Mouse (Mus musculus) forebrain, embryonic 16.5 days (tissue): Measurements from ENCODE around the gene Elf1. TPM values are rescaled to one million over a fixed set of nuclear protein-coding genes. Genes with fewer than 3 reads are reported as not detected.

Experiments used
- ATAC-seq: fragments of 200-750 bp; cut with Nextera tagmentation; 2 replicates; pipeline ENCODE4 v1.8.0; 2017; ENCODE audit warnings: mild to moderate bottlenecking, moderate library complexity
- H3K27ac ChIP-seq: fragments of 300-500 bp; sonication (generic); 2 replicates; pipeline ENCODE4 v1.5.1; 2014; ENCODE audit warnings: low read length, control low read depth
- H3K27me3 ChIP-seq: fragments of 300-500 bp; sonication (generic); replicated peaks from 2 replicates; pipeline ENCODE4 v1.6.1; 2014; ENCODE audit warnings: low read length; ENCODE audit not compliant: control insufficient read depth, insufficient read depth
- H3K36me3 ChIP-seq: fragments of 300-500 bp; sonication (generic); 2 replicates; pipeline ENCODE4 v1.6.1; 2014; ENCODE audit not compliant: control insufficient read depth, insufficient read depth
- H3K4me1 ChIP-seq: fragments of 300-500 bp; sonication (generic); replicated peaks from 2 replicates; pipeline ENCODE4 v1.6.1; 2014; ENCODE audit warnings: low read length; ENCODE audit not compliant: control insufficient read depth, insufficient read depth
- H3K4me2 ChIP-seq: fragments of 300-500 bp; sonication (generic); 2 replicates; pipeline ENCODE4 v1.6.1; 2014; ENCODE audit warnings: mild to moderate bottlenecking, low read length, control low read depth
- H3K4me3 ChIP-seq: fragments of 300-500 bp; sonication (generic); replicated peaks from 2 replicates; pipeline ENCODE4 v1.5.1; 2014; ENCODE audit warnings: mild to moderate bottlenecking, low read length, control low read depth
- H3K9ac ChIP-seq: fragments of 300-500 bp; sonication (generic); replicated peaks from 2 replicates; pipeline ENCODE4 v1.6.1; 2014; ENCODE audit warnings: low read depth, low read length, control low read depth
- H3K9me3 ChIP-seq: fragments of 300-500 bp; sonication (generic); 2 replicates; pipeline ENCODE4 v1.6.1; 2016; ENCODE audit warnings: low read length; ENCODE audit not compliant: control insufficient read depth
- WGBS: fragments of 180-500 bp; shearing (Covaris S2); extraction: QIAGEN DNeasy Blood & Tissue Kit; methylation state at CpG from one replicate; pipeline ENCODE4 v1.1.7; 2014; 5-methylcytosine and 5-hydroxymethylcytosine counted together
- polyA plus RNA-seq: library from polyadenylated mRNA; unstranded; fragments of >200 nt; fragmentation: Nextera tagmentation; extraction: Ambion mirVana; gene quantifications from 2 replicates; pipeline ENCODE4 v1.2.1, GENCODE M21; 2015

Elf1 gene
- polyA plus RNA-seq, 1 experiment from 2014 or later: 2.7 TPM

DNA sequence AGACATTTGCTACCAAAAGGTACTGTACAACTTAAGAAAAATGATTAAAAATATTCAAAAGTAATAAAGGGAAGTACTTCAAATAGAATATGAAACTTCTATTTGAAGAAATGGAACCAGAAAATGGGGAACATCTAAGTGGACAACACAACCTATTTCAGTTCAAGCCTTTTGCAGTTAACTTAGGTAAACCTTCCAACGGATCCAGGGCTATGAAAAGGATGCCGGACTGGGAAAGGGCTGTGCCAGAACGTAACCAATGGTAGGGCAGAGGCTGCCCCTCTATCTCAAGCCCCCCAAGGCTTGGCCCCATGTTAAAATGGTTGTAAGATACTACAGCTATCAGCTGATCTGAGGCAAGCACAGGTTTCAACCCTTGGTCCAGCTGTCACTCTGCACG is 20.0 kb upstream of the Elf1 start:
- H3K27me3 ChIP-seq: no peaks in the 10 kb centered on the region
- peaks cover 19% of the 10 kb centered on the region for H3K36me3 ChIP-seq
- no peak overlapping the region for H3K4me2 ChIP-seq
- no peak overlapping the region for H3K9ac ChIP-seq
- no peak overlapping the region for H3K4me3 ChIP-seq
- no peaks in the 10 kb centered on the region for H3K9me3 ChIP-seq
- 92% methylated on average over 4 of the region's 4 CpGs for WGBS
- ATAC-seq: no peak
- no peaks in the 10 kb centered on the region for H3K4me1 ChIP-seq
- no peak overlapping the region for H3K27ac ChIP-seq

DNA sequence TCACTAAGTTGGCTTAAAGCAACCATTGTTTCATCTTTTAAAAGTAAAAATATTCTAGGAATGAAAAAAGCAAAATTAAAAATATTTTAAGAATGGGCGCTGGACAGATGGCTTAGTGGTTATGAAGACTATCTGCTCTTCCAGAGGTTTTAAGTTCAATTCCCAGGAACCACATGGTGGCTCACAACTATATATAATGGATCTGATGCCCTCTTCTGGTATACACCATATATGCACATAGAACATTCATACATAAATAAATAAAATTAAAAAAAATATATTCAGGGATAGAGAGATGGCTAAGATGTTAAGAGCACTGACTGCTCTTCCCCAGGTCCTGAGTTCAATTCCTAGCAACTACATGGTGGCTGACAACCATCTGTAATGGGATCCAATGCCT is 15.4 kb upstream of the Elf1 start:
- peaks cover 39% of the 10 kb centered on the region for H3K36me3 ChIP-seq
- no peak overlapping the region for H3K9ac ChIP-seq
- no peaks in the 10 kb centered on the region for H3K9me3 ChIP-seq
- no peaks in the 10 kb centered on the region for H3K27me3 ChIP-seq
- H3K4me1 ChIP-seq: no peaks in the 10 kb centered on the region
- H3K4me3 ChIP-seq: no peak overlapping the region
- 96% methylated on average over 1 of the region's 1 CpGs for WGBS
- H3K4me2 ChIP-seq: no peak overlapping the region
- no peak overlapping the region for H3K27ac ChIP-seq
- ATAC-seq: no peak

DNA sequence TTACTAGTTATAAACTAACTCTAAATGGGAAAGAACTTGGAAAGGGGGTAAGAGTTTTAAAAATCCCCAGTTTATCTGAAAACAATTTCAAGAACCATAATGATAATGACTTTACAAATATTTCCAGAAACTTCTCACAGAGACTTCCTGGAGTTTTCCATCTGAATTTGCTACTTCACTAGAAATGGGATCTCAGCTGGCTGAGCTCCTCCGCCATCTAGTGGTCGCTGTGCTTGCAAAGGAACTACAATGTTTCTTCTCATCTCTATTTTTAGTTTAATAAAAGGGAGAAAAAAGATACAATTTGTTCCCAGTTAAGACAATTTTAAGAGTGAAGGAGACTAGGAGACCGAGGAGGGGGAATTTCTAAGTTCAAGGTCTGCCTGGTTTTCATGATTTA is 13.4 kb upstream of the Elf1 start:
- no peak overlapping the region for H3K4me3 ChIP-seq

DNA sequence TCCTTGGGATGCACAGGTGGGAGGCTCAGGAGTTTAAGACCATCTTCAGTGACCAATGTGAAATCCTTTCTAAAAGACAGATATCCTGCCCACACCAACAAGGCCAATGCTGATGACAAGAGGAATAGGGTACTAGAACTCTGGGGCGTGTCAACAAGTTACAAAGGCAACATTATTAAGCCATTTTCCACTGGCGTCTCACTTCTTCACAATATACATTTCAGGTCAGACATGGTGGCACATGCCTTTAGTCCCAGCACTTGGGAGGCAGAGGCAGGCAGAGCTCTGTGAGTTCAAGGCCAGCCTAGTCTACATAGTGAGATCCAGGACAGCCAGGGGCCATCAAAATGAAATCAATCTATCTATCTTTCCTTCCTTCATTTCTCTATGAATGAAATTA is 7.6 kb upstream of the Elf1 start:
- H3K4me2 ChIP-seq: no peak overlapping the region
- H3K27me3 ChIP-seq: no peaks in the 10 kb centered on the region
- H3K27ac ChIP-seq: no peak overlapping the region
- no peak for ATAC-seq
- no peak overlapping the region for H3K9ac ChIP-seq
- H3K4me3 ChIP-seq: no peak overlapping the region
- H3K4me1 ChIP-seq: 0 out of 2 replicates have a peak, but pooled peaks cover 2% of the 10 kb centered on the region
- 93% methylated on average over 2 of the region's 2 CpGs for WGBS
- H3K9me3 ChIP-seq: no peaks in the 10 kb centered on the region
- H3K36me3 ChIP-seq: peaks cover 42% of the 10 kb centered on the region

More for the DNA sequence above, 13.4 kb upstream of the Elf1 start:
- Histone ChIP-seq H3K27me3 (no peaks in the 10 kb centered on the region), H3K4me2 (no peak overlapping the region), H3K36me3 (peaks cover 47% of the 10 kb centered on the region), H3K27ac (no peak overlapping the region), H3K9me3 (no peaks in the 10 kb centered on the region), H3K4me1 (no peaks in the 10 kb centered on the region), H3K9ac (no peak overlapping the region)
- no peak for ATAC-seq
- 21% methylated on average over 3 of the region's 3 CpGs for WGBS

DNA sequence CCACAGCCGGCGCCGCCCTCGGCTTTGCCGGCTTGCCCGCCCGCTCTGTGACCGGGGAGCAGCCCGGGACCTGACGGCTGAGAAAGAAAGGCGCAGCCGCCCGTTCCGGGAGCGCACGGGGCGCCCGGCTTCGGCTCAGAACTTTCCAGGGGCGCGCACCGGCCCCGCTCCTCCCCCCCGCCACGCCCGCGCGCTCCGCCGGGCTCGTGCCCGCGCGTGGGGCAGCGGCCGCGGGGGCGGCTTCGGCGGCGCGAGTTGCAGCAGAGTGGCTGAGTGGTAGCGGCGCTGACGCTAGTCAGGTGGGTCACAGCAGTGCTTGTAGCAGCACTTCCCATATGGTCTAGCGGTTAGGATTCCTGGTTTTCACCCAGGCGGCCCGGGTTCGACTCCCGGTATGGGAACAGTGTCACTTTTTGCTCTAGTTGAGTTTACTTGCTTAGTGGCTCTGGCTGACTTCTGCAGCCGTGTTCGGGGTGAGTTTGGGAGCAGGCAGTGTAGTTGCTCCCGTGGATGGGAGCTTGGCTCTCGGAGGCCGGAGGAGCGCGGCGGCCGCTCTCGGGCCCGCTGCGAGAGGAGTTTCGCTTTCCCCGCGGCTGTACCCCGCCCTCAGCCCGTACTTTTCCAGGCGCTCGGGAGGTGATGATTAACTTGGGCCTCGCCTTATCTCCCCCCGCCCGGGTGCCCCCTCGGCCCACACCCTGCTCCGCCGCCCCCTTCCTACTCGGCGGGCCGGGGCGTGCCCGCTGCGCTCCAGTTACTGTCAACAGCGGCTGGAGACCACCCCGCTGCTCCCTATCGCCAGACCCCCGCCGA is 551 bp downstream of the Elf1 start, which contains the start of gene Wbp4:
Wbp4 (minus strand) TSS at position 182 of the 813 bp plus-strand sequence.
- peak; percentile 95 for ATAC-seq
- H3K4me1 ChIP-seq: peaks cover 27% of the 10 kb centered on the region
- no peaks in the 10 kb centered on the region for H3K27me3 ChIP-seq
- H3K36me3 ChIP-seq: peaks cover 4% of the 10 kb centered on the region
- under 1% methylated on average over 72 of the region's 86 CpGs for WGBS
- no peaks in the 10 kb centered on the region for H3K9me3 ChIP-seq
- peak within 1 kb of the TSS; percentile 74 for H3K4me2 ChIP-seq
- peak within 1 kb of the TSS; percentile 96 for H3K9ac ChIP-seq
- H3K27ac ChIP-seq: peak within 1 kb of the TSS; percentile 100
- peak within 1 kb of the TSS; percentile 99 for H3K4me3 ChIP-seq

DNA sequence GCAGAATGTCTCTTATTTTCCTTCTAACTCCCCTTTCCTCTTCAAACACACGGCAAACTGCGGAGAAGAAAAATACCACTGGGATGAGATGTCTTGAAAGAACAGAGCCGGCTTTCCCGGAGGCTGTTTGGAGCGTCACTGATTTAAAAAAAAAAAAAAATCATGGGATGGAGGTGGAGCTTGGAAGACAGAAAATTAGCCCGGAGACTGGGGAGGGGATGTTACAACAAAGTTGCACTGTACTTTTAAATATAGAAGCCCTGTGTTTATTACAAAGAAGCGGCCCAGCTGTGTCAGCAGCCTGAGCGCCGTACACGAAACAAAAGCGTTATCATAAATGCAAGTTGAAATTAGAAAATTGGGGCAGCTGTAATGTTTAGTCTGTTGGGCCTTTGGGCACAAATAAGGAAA is 1.3 kb downstream of the Elf1 start:
- Histone ChIP-seq H3K27ac (peak overlapping the region; percentile 100), H3K4me2 (peak overlapping the region; percentile 74), H3K9me3 (no peaks in the 10 kb centered on the region), H3K27me3 (no peaks in the 10 kb centered on the region), H3K9ac (peak overlapping the region; percentile 96), H3K36me3 (no peaks in the 10 kb centered on the region), H3K4me3 (peak overlapping the region; percentile 99), H3K4me1 (peaks cover 31% of the 10 kb centered on the region)
- under 1% methylated on average over 11 of the region's 11 CpGs for WGBS
- ATAC-seq: no peak

DNA sequence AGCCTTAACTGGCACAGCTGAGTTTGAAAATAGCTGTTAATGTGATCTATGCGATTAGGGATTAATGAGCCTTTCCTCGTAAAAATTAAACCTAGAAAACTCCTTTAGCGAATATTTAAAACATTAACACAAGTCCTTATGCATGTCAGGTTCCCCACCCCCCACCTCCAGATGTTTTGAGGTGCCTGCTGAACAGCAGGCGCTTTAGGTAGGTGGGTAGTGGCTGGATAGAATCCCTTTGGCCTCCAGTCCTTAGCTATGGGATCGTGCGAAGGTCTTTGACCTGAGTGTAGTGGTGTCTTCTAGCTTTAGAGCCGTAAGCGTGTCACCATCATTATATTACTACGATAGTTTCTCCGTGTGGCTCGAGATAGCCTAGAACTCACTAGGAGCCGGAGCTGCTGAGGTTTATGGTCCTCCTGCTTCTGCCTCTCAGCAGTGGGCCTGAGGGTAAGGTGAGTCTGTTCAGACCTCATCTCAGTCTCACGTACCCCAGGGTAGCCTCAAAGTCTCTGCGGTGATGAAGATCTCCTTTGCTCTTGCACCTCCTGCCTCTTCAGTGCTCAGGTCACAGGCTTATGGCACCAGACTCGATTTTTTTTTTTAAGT is 1.9 kb downstream of the Elf1 start:
- no peaks in the 10 kb centered on the region for H3K27me3 ChIP-seq
- peak overlapping the region; percentile 99 for H3K4me3 ChIP-seq
- no peak for ATAC-seq
- H3K9me3 ChIP-seq: no peaks in the 10 kb centered on the region
- peak overlapping the region; percentile 96 for H3K9ac ChIP-seq
- H3K36me3 ChIP-seq: no peaks in the 10 kb centered on the region
- H3K4me2 ChIP-seq: peak overlapping the region; percentile 74
- H3K27ac ChIP-seq: peak overlapping the region; percentile 100; the same call in 1 of the 2 replicates
- H3K4me1 ChIP-seq: peaks cover 36% of the 10 kb centered on the region
- 28% methylated on average over 15 of the region's 15 CpGs for WGBS

DNA sequence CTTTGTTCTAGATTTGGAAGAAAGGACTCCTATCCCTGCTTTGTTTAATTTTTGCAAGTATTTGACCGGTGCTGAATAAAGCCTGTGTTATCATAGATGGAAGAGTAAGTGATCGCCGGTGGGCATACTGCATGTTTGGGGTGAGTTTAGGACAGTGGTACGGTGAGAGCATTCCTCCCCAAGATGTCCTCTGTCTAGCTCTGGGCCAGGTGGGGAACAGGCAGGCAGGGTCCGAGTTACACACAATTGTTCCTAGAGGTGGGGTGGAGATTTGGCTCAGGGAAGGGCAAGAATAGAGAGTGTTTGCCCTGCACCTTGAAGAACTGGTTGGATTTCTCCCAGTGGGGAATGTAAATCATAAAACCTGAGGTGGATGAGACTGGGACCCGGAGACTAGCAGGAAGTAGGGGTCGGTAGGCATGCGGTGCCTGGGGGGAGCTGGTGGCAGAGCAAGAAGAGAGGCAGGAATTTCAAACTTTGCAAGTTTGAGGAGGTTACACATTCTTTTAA is 2.7 kb downstream of the Elf1 start:
- no peak overlapping the region for H3K4me3 ChIP-seq
- H3K36me3 ChIP-seq: no peaks in the 10 kb centered on the region
- no peak overlapping the region for H3K9ac ChIP-seq

DNA sequence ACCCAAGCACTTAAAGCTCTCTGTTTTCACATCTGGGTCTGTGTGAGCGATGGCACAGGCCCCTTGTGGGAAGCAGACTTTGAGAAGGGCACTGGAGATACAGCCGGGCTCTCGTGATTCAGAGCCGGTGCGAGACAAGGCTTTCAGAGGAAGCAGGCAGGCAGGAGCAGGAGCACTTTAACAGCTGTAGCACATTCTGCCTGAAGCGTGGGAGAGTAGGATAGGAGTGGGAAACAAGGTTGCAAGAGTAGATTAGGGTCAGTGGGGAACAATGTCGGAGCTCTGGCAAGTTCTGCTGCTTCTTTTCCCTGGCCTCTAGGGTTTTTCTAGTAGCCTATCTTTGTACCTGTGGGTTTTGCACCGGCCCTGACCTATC is 5.6 kb downstream of the Elf1 start:
- H3K4me2 ChIP-seq: peak overlapping the region; percentile 67; the same call in 1 of the 2 replicates
- no peaks in the 10 kb centered on the region for H3K36me3 ChIP-seq
- H3K27ac ChIP-seq: no peak overlapping the region
- H3K4me3 ChIP-seq: no peak overlapping the region
- H3K4me1 ChIP-seq: peaks cover 22% of the 10 kb centered on the region
- H3K27me3 ChIP-seq: no peaks in the 10 kb centered on the region
- WGBS: 30% methylated on average over 8 of the region's 8 CpGs
- no peak for ATAC-seq
- H3K9me3 ChIP-seq: no peaks in the 10 kb centered on the region
- no peak overlapping the region for H3K9ac ChIP-seq

More for the DNA sequence above, 2.7 kb downstream of the Elf1 start:
- Histone ChIP-seq H3K27me3 (no peaks in the 10 kb centered on the region), H3K9me3 (no peaks in the 10 kb centered on the region), H3K4me2 (no peak overlapping the region), H3K4me1 (peaks cover 34% of the 10 kb centered on the region), H3K27ac (no peak overlapping the region)
- 81% methylated on average over 8 of the region's 8 CpGs for WGBS
- ATAC-seq: no peak
